Mouse (Mus musculus) thymus, postnatal 25 days (tissue): ENCODE data around the gene Btrc.
"Not testable (repeated sequence)": the region's sequence is repeated elsewhere in the genome, so short reads cannot be mapped to it uniquely, and the experiment has no call there.

Experiments used
- DNase-seq: peaks from one replicate; pipeline ENCODE4 v3.0.0; 2022

Gene Btrc

GRCm38 (mm10) chr19:45535929-45536328, 172.4 kb downstream of the Btrc start:
- no peak for DNase-seq

DNA sequence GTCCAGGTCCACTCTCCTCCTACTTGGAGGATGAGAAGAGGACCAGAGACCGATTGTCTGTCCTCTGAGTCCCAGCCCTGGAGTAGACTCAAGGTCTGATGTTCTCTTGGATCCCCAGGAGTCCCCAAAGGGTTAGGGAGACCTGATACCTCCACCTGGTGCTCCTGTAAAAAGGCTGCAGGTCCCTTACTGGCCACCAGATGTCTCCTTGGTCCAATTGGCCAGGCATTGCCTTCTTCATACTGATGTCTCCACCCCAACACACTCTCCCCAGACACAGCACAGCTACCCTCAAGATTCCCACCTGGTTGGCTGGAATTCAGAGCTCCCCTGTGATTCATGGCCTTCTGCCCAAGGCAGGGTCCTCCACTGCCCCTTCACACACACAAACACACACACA, 174.0 kb downstream of the Btrc start:
- peak; percentile 71 for DNase-seq

DNA sequence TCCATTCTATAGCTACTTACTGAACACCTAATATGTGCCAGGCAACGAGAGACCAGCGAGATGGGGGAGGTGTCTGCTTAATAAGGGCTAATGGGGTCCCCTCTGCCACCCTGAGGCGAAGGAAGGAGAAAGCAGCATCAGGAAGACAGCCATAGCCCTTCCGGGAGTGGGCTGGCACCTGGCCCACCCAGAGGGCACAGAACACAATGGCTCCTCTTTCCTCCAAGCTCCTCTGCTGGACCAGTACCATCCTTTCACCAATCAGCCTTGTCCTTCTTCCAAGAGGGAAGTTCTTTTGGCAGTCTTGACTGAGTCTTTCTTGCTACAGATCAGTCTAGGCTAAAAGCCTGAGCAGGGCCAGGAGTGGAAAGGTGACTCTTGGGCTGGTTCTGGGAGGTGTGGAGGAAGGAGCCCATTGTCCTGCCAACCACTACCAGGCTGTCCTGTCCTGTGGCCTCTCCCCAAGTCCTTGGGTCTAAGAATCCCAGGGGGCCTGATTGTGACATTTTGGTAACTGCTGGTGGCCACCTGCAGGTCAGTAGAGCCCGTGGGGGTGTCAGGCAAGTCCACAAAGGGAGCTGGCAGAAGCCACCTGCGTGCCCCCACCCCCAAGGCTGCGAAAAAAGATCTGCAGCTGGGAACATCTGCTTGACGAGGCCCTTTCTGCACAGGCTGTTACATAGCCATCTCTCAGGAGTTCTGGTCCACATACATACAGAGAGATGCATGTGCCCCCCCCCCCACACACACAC, 177.3 kb downstream of the Btrc start:
- peak; percentile 50 for DNase-seq

DNA sequence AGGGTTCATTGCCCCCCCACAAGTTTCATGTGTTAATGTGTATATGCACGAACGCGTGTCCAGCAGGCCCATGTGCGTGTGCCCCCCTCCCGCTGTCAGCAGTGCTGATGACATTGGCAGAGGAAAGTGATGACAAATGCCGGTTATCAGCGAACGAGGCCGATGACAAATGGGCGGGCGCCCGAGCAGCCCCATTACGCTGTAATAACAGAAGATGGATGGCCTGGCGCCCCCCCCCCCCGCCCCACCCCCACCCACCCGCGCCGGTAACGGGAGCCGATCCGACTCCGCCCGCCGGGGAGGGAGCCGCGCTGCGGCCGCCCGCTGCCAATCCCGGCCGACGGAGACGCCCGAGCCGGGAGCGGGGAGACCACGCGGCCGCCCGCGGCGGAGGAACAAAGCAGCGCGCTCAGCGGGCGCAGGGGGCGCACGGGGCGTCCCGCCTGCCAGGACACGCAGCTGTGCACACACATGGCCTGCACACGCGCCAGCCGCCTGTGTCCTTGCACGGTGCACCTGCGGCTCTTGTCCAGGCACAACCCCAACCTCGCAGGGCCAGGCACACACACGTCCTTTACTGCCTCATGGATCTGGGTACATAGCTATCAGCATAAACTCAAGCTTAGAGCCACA, 178.0 kb downstream of the Btrc start:
- peak; percentile 72 for DNase-seq

- no peak for DNase-seq
These were observed 178.5 kb downstream of the Btrc start for GRCm38 (mm10) chr19:45542061-45542460.

DNA sequence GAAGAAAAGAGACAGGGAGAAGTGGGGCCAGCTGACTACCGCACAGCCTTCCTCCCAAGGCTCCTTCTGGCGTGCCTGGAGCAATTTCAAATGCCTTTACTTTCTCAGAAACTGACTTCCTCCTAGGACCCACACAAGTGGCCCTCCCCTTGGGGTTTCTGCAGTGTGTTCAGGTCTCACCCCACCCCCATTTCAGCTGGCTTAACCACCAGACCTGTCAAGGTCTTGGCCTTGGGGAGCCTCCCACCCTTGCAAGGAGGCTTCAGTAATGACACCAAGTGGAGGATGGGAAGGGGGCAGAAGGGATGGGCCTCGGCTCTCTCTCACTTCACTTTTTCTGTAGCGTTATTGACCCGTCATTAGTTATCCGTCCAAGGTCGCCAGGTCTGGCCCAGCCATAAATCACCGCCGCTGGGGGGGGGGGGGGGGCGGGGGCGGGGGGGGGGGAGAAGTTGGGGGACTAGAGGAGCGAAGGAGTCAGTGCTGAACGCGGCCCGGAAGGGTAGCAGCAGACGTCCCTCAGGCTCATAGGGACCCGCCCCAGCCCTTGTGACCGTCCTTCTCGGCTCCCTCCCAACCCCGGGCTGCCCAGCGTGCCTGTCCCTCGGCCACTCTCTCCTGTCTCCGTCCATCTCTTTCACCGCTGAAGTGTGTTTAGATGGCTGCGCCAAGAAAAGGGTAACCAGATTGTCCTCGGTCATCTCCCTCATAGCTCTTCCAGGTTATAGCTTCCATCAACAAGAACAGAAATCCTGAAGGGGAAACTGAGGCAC, 180.8 kb downstream of the Btrc start:
- DNase-seq = peak; percentile 34

- DNase-seq = peak; percentile 82
These were observed 181.4 kb downstream of the Btrc start for GRCm38 (mm10) chr19:45544925-45545321.

DNA sequence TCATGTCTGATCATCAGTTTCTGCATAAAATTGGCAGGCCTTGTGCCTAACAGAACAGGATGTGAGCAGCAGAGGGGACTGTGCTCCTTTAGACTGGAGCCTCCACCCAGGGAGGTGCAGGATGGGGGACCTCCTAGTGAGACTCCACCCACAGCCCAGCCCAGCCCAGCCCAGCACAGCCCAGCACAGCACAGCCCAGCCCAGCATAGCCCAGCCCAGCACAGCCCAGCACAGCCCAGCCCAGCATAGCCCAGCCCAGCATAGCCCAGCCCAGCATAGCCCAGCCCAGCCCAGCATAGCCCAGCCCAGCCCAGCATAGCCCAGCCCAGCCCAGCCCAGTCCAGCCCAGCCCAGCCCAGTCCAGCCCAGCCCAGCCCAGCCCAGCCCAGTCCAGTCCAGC, 184.7 kb downstream of the Btrc start:
- not testable (repeated sequence) for DNase-seq

DNA sequence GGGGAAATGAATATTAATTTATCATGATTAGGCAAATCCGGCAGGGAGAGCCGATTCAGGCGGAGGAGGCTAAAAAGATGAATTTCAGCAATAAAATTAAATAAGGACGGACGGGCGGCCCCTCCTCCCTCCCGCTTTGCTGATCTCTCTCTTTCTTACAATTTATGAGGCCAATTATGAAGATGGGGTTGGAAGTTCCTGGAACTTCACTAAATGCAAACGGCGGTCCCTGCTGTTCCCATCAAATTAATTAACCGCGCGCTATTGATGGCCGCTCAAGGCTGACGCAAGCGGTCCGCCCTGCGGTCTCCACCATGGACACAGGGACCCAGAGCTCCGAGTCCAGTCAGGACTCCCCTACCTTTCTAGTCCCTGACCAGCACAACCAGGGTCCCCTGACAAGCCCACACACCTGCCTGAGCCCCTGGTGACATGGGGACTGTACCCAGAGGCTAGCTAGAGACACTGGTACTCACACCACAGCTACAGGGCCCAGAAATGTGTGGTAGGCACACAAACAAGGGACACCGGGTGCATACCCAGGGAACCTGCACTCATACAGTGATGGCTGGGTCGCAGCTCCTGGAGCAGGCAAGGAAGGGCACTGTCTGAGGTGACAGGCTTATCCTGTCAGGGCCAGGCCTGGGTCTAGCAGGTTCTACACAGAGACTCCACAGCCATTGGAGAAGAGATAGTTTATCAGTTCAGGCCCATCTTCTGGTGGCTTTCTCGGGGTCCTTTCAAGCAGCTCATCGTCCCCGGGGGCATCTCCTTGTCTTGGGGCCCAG, 185.8 kb downstream of the Btrc start:
- DNase-seq = no peak

- DNase-seq = no peak
These were observed 186.4 kb downstream of the Btrc start for GRCm38 (mm10) chr19:45549948-45550347.

- DNase-seq = peak; percentile 48
These were observed 188.7 kb downstream of the Btrc start for GRCm38 (mm10) chr19:45552187-45552586.

- no peak for DNase-seq
These were observed 190.6 kb downstream of the Btrc start for GRCm38 (mm10) chr19:45554136-45554535.

- DNase-seq = peak; percentile 78
These were observed 196.8 kb downstream of the Btrc start, which contains the start of the genes Poll and Gm17018 for GRCm38 (mm10) chr19:45560153-45560890. TSS of gene Poll (minus strand) at chr19:45560531. TSS of gene Gm17018 (plus strand) at chr19:45560615.

DNA sequence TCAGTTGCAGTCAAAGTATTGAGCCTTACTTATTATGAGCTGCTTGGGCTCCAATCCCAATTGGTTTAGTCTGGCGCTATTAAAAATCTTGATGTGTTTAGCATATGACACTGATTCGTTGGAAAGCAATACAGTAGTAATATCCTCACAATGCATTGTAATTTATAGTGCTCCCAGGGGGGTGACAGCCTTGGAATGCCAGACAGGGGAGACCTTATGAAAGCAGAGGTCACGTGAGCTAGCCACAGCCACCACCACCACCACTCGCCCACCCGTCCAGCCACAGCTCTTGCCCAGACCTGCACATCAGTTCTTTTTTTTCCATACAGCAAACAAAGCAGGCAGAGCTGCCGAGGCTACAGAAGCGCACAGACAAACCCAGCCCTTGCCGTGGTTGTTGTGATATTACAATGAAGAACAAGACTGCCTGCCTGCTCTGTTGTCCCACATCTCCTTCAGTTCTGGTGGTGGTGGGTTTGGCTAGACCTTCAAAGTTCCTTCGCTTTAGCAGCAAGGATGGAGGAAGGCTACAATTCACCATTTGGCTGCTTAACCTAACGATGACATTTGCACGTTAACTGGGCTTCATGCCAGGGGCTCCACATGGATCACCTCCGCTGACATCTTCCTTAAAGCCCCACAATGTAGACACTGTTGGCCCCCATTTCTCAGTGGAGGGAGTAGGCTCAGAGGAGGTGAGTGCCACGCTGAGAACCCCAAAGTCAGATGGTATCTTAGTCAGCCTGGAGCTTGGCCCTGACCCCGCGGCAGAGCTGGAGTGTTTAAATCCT, 202.6 kb downstream of the Btrc start:
- no peak for DNase-seq

GRCm38 (mm10) chr19:45567367-45567766, 203.8 kb downstream of the Btrc start:
- DNase-seq = no peak

DNA sequence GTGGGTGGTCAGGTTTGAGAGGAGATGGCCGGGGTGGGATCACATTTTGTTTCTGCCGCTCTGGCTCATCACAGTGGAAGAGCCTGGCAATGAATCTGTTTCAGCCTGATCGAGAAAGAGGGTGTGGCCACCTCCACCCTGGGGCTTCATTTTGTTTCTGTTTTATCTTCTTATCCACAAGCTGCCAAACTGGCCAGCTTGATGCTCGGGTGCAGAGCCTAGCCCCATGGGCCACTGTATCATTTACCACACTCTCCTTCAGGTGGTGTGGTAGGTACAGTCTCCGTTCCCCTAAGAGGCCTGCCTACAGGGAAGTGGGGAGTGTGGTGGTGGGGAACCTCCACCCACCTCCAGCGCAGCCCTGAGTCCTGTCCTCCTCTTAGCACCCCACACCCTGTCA, 209.5 kb downstream of the Btrc start:
- DNase-seq = no peak

DNA sequence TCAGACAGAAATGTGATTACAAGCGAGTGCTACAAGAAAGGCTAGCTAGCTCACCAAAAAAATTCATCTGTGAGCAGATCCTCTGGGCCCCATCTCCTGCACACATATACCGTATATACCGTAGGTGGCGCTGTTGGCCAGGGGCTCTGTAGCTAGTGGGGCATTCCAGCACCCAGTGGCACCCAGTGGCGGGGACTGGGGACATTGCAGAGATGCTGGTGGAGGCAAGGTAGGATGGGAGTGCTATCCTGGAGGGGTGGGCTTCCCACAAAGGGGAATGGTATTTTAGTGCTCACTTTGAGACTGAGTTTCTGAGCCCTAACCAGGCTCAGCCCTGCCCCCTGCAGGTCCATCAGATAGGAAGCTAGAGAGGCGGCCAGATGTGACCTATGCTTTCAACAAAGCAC, 210.3 kb downstream of the Btrc start:
- DNase-seq = peak; percentile 88

GRCm38 (mm10) chr19:45574339-45574898, 210.9 kb downstream of the Btrc start:
- DNase-seq = peak; percentile 29

- peak; percentile 78 for DNase-seq
These were observed 211.6 kb downstream of the Btrc start for GRCm38 (mm10) chr19:45574941-45575631.

DNA sequence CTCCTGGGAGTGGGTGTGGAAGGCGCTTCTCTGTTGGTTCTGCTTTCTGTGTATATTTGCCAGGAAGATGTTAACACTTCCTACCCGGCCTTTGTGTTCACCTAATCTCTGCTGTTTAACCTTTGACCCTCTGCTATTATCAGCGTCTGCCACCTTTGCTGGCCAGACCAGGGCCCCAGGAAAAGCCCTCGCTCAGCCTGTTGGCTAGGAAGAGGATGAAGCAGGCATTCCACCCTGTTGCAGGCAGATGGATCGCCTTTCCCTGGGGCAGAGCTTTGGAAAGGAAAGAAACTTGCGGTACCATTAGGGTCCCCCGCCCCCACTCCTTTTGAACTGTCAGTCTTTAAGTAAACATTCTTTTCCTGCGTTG, 212.1 kb downstream of the Btrc start:
- peak; percentile 28 for DNase-seq
